Mouse (Mus musculus): ENCODE measurements around the gene Amelx. TPM values are rescaled to one million over a fixed set of nuclear protein-coding genes. Genes with fewer than 3 reads are reported as not detected.

Amelx gene
- polyA plus RNA-seq, 1 experiment from 2014 or later = not detected

DNA sequence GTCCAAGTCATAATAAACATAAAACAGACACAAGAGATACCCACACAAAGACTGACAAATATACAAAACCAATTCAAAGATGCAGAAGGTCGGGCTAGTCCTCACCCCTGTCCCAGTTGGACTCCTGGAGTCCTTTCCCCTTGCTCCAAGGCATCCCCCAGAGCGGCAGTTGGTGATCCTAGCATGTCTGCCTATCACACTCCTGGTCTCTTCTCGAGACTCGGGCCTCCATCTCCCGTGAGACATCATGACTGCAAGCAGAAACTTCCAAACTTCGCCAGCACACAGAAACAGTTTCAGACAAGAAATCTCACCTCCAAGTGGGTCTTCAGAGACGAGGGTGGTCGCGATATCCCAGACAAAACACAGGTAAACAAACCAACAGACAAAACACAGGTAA is 46.5 kb downstream of the Amelx start:
- Histone ChIP-seq H3K27ac (ENCODE audit: low read depth, low read length) (no peak overlapping the region), H3K4me2 (no peak overlapping the region), H3K9ac (ENCODE audit: low read length) (no peak overlapping the region), H3K4me3 (ENCODE audit: low read depth, low read length) (no peak overlapping the region), H3K36me3 (ENCODE audit: control insufficient read depth, insufficient read depth, low read length) (no peaks in the 10 kb centered on the region), H3K4me1 (ENCODE audit: control insufficient read depth, insufficient read depth, low read length) (no peaks in the 10 kb centered on the region), H3K9me3 (ENCODE audit: control insufficient read depth, low read length) (no peaks in the 10 kb centered on the region), H3K27me3 (ENCODE audit: control insufficient read depth, insufficient read depth, low read length) (no peaks in the 10 kb centered on the region)
- DNase-seq (ENCODE audit: low spot score, missing footprints) (no peak), ATAC-seq (ENCODE audit: low FRiP score) (no peak)
- WGBS = 81% methylated on average over 9 of the region's 9 CpGs

DNA sequence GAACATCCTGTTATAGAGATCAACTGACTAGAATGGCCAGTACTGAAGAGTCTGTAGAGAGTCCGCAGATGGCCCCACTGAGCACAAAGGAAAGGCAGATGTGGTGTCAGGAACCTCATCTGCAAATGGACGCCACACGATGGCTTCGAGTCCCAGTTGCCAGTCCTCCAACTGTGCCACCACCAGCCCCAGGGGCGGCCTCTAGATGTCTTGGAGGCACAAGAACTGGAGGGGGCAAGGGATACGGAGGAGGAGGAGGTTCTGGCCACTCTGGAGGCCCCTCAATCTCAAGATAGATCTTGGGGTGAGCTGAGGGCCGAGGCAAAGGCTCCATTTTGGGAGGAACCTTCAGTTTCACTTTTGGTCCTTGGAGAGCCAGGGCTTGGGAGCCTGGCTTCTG is 47.2 kb downstream of the Amelx start:
- no peak for DNase-seq (ENCODE audit: low spot score, missing footprints)
- no peak overlapping the region for H3K4me3 ChIP-seq (ENCODE audit: low read depth, low read length)
- no peaks in the 10 kb centered on the region for H3K27me3 ChIP-seq (ENCODE audit: control insufficient read depth, insufficient read depth, low read length)

More for the DNA sequence above, 47.2 kb downstream of the Amelx start:
- 84% methylated on average over 7 of the region's 7 CpGs for WGBS
- H3K4me1 ChIP-seq (ENCODE audit: control insufficient read depth, insufficient read depth, low read length) = no peaks in the 10 kb centered on the region
- no peak overlapping the region for H3K4me2 ChIP-seq
- no peaks in the 10 kb centered on the region for H3K9me3 ChIP-seq (ENCODE audit: control insufficient read depth, low read length)
- no peaks in the 10 kb centered on the region for H3K36me3 ChIP-seq (ENCODE audit: control insufficient read depth, insufficient read depth, low read length)
- ATAC-seq (ENCODE audit: low FRiP score) = no peak
- H3K9ac ChIP-seq (ENCODE audit: low read length) = no peak overlapping the region
- H3K27ac ChIP-seq (ENCODE audit: low read depth, low read length) = no peak overlapping the region

Other genes with a start within 250 kb of the Amelx start
- gene Hccs, start 133.2 kb upstream of the Amelx start, polyA plus RNA-seq (2014; fragmentation: Nextera tagmentation; extraction: Ambion mirVana) = 57.5 and 57.6 TPM in 2 replicates

Measured in midbrain, embryonic 11.5 days (tissue).